ENCODE assay signal across 8 mouse cellular contexts in the genomic region with DNA sequence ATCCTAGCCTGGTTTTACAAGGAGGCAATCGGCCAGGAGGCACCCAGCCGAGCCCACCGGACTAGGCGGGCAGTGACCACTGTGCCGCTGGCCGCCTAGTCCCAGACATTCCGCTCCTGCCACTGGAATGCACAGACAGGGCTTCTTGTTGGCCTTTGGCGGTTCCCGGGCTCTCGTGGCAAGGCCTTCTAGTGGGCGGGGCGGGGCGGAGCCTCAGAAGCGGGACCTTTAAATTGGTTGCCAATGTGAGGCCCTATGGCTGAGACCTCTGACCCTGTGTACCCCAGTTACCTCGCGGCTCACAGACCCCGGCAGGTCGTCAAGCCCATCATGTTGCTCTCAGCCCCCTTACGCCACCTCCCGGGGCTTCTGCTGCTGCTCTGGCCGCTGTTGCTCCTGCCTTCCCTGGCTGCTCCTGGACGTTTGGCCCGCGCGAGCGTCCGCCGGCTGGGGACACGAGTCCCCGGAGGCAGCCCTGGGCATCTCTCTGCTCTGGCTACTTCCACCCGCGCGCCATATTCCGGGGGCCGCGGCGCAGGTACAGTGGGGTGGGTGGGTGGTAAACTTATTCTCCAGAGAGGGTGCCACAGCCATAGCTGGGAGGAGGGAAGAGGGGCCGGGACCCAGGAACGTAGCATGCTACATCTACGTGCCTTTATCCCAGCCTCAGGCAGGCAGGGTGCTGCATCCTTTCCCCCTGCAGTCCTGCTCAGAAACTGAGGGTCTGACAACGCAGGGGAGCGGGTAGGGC. TPM values are rescaled to one million over a fixed set of nuclear protein-coding genes. Genes with fewer than 3 reads are reported as not detected.
A peak's percentile ranks its signal among the peaks of the same experiment; 100 is the strongest.
DNase-seq lines count a peak whose midpoint lies in the region; ATAC-seq and TF ChIP-seq lines count a peak whose summit lies in the region.

Matn3 (plus strand) TSS at position 216 of the 751 bp plus-strand sequence.

- no peak for TF ChIP-seq POLR2A in bone marrow macrophage, adult 2 months (IDR thresholded peaks at IDR 0.05; ENCODE audit: borderline replicate concordance, low read depth, low read length)
- TF ChIP-seq POLR2A in lung, adult 2 months (IDR thresholded peaks at IDR 0.05; ENCODE audit: borderline replicate concordance, extremely low read depth, low read depth, low read length) = 0 out of 2 replicates have a peak, but pooled peaks have one; percentile 14

- H3K4me1 ChIP-seq in E14TG2a.4 (replicated peaks; ENCODE audit: low read depth, low read length) = peaks cover 20% of the 10 kb centered on the region
- H3K4me1 ChIP-seq in bone marrow macrophage, adult 2 months (ENCODE audit: control insufficient read depth, insufficient read depth, low read length) = peaks cover 19% of the 10 kb centered on the region
- peaks cover 10% of the 10 kb centered on the region for H3K4me1 ChIP-seq in embryonic facial prominence, embryonic 15.5 days
- peaks cover 6% of the 10 kb centered on the region; the same call in 1 of the 2 replicates for H3K4me1 ChIP-seq in heart, embryonic 11.5 days (ENCODE audit: control insufficient read depth, insufficient read depth, low read length)
- H3K4me1 ChIP-seq in lung, adult 2 months (ENCODE audit: control insufficient read depth, insufficient read depth, low read length) = peaks cover 7% of the 10 kb centered on the region
- H3K4me1 ChIP-seq in neural tube, embryonic 13.5 days (replicated peaks) = peaks cover 12% of the 10 kb centered on the region

- no peaks in the 10 kb centered on the region for H3K36me3 ChIP-seq in E14TG2a.4 (ENCODE audit: insufficient read depth, low read length)
- H3K36me3 ChIP-seq in embryonic facial prominence, embryonic 15.5 days = no peaks in the 10 kb centered on the region
- H3K36me3 ChIP-seq in heart, embryonic 11.5 days (ENCODE audit: control insufficient read depth, insufficient read depth, low read length) = no peaks in the 10 kb centered on the region
- H3K36me3 ChIP-seq in neural tube, embryonic 13.5 days = no peaks in the 10 kb centered on the region

- H3K9ac ChIP-seq in embryonic facial prominence, embryonic 15.5 days = peak within 1 kb of the TSS; percentile 26
- H3K9ac ChIP-seq in heart, embryonic 11.5 days (ENCODE audit: low read depth, low read length) = peak within 1 kb of the TSS; percentile 29
- peak within 1 kb of the TSS; percentile 74 for H3K9ac ChIP-seq in neural tube, embryonic 13.5 days

- H3K4me3 ChIP-seq in E14TG2a.4 (replicated peaks; ENCODE audit: low read length) = peak within 1 kb of the TSS; percentile 87
- H3K4me3 ChIP-seq in bone marrow macrophage, adult 2 months (ENCODE audit: insufficient read depth, low read length) = peak within 1 kb of the TSS; percentile 53
- peak within 1 kb of the TSS; percentile 44 for H3K4me3 ChIP-seq in embryonic facial prominence, embryonic 15.5 days (replicated peaks)
- peak within 1 kb of the TSS; percentile 53 for H3K4me3 ChIP-seq in heart, embryonic 11.5 days (ENCODE audit: low read depth, low read length)
- peak within 1 kb of the TSS; percentile 19 for H3K4me3 ChIP-seq in lung, adult 2 months (replicated peaks; ENCODE audit: extremely low read depth, low read depth, low read length)
- H3K4me3 ChIP-seq in neural tube, embryonic 13.5 days = peak within 1 kb of the TSS; percentile 47

- peak within 1 kb of the TSS; percentile 92 for H3K4me2 ChIP-seq in embryonic facial prominence, embryonic 15.5 days (replicated peaks)
- H3K4me2 ChIP-seq in heart, embryonic 11.5 days = peak within 1 kb of the TSS; percentile 99
- H3K4me2 ChIP-seq in neural tube, embryonic 13.5 days = peak within 1 kb of the TSS; percentile 97

- peak within 1 kb of the TSS; percentile 66 for H3K27ac ChIP-seq in bone marrow macrophage, adult 2 months (ENCODE audit: insufficient read depth, low read depth, low read length)
- H3K27ac ChIP-seq in embryonic facial prominence, embryonic 15.5 days (replicated peaks) = 0 out of 2 replicates have a peak within 1 kb of the TSS, but pooled peaks have one; percentile 22
- H3K27ac ChIP-seq in heart, embryonic 11.5 days (ENCODE audit: low read depth, low read length) = no peak within 1 kb of the TSS
- H3K27ac ChIP-seq in neural tube, embryonic 13.5 days (replicated peaks) = no peak within 1 kb of the TSS

- H3K27me3 ChIP-seq in E14TG2a.4 (ENCODE audit: insufficient read depth, low read length) = peaks cover 51% of the 10 kb centered on the region
- H3K27me3 ChIP-seq in embryonic facial prominence, embryonic 15.5 days = no peaks in the 10 kb centered on the region
- H3K27me3 ChIP-seq in heart, embryonic 11.5 days (ENCODE audit: control insufficient read depth, insufficient read depth, low read length) = peaks cover 9% of the 10 kb centered on the region; the same call in 1 of the 2 replicates
- H3K27me3 ChIP-seq in neural tube, embryonic 13.5 days = peaks cover 20% of the 10 kb centered on the region

- H3K9me3 ChIP-seq in E14TG2a.4 (ENCODE audit: low read length) = no peaks in the 10 kb centered on the region
- no peaks in the 10 kb centered on the region for H3K9me3 ChIP-seq in embryonic facial prominence, embryonic 15.5 days (replicated peaks)
- no peaks in the 10 kb centered on the region for H3K9me3 ChIP-seq in heart, embryonic 11.5 days (replicated peaks; ENCODE audit: control insufficient read depth, low read length)
- H3K9me3 ChIP-seq in neural tube, embryonic 13.5 days = no peaks in the 10 kb centered on the region

- peak; percentile 80 for ATAC-seq in embryonic facial prominence, embryonic 15.5 days (ENCODE audit: insufficient number of reproducible peaks, low FRiP score, low TSS enrichment, low read depth)
- peak; percentile 74 for ATAC-seq in heart, embryonic 11.5 days (replicated peaks; ENCODE audit: insufficient number of reproducible peaks, low FRiP score, low TSS enrichment)
- ATAC-seq in neural tube, embryonic 13.5 days (ENCODE audit: low read depth) = peak; percentile 80

- TF ChIP-seq CTCF in E14TG2a.4 (conservative IDR thresholded peaks at IDR 0.05; ENCODE audit: low read length) = no peak
- TF ChIP-seq CTCF in bone marrow macrophage, adult 2 months (IDR thresholded peaks at IDR 0.05; ENCODE audit: low read depth, low read length) = no peak
- no peak for TF ChIP-seq CTCF in lung, adult 2 months (IDR thresholded peaks at IDR 0.05; ENCODE audit: insufficient read depth, low read length)

- peak; percentile 74 to 85 for DNase-seq in kidney, adult 8-10 months
- peak; percentile 82 for DNase-seq in lung, adult 2 months
- peak; percentile 45 for DNase-seq in urinary bladder, adult 2 months (ENCODE audit: low spot score)

- WGBS in embryonic facial prominence, embryonic 15.5 days = 1% methylated on average over 42 of the region's 42 CpGs
- WGBS in heart, embryonic 11.5 days (ENCODE audit: insufficient replicate concordance) = 1% methylated on average over 42 of the region's 42 CpGs
- WGBS in lung, adult 2 months = 4% methylated on average over 42 of the region's 42 CpGs
- WGBS in neural tube, embryonic 13.5 days = under 1% methylated on average over 42 of the region's 42 CpGs

RNA-seq across cellular contexts. Expression of gene Matn3, which starts in this region (rescaled TPM):
- polyA plus RNA-seq in bone marrow macrophage, adult 2 months (2012; ENCODE audit: insufficient read depth, insufficient read length, missing spikeins) = not detected in 2 replicates
- 10.7 and 17.8 TPM in 2 replicates for polyA plus RNA-seq in embryonic facial prominence, embryonic 15.5 days (2015; fragmentation: Nextera tagmentation; extraction: Ambion mirVana)
- polyA plus RNA-seq in heart, embryonic 11.5 days (2014; fragmentation: Nextera tagmentation; extraction: Ambion mirVana) = 0.67 and 1.3 TPM in 2 replicates
- polyA plus RNA-seq in lung, adult 2 months (2012; rRNA removed) = 0.07 TPM in 1 of 2 replicates, not detected in the other
- 1.4 and 1.9 TPM in 2 replicates for polyA plus RNA-seq in neural tube, embryonic 13.5 days (2015; fragmentation: Nextera tagmentation; extraction: Ambion mirVana)
- polyA plus RNA-seq in urinary bladder, adult 2 months (2012; rRNA removed) = 0.01 TPM in 1 of 2 replicates, not detected in the other

Comparison
In these comparisons a context has a peak if more than half of its experiments do, and no peak if none do; other contexts are left out.
1. Peak in DNase-seq and H3K4me3 ChIP-seq in lung, adult 2 months; RNA of the gene not detected or under 1 TPM.
2. Peak in DNase-seq in urinary bladder, adult 2 months; RNA of the gene not detected or under 1 TPM.
3. H3K4me3 ChIP-seq: peak in every context shown above with its lines; median percentile 87 in E14TG2a.4; 53 in bone marrow macrophage, adult 2 months; 53 in heart, embryonic 11.5 days; 47 in neural tube, embryonic 13.5 days; 44 in embryonic facial prominence, embryonic 15.5 days; 19 in lung, adult 2 months.
4. H3K27ac ChIP-seq: peak in bone marrow macrophage, adult 2 months (single experiment) and embryonic facial prominence, embryonic 15.5 days (single experiment); none in heart, embryonic 11.5 days (single experiment) and neural tube, embryonic 13.5 days (single experiment).
5. Peak in every context shown above with its lines, with median percentiles within 50 percentile points of each other: ATAC-seq, H3K4me2 ChIP-seq, H3K9ac ChIP-seq and DNase-seq.